26 mouse cellular contexts compared by ENCODE assay signal in genomic region chr5:38557811-38558210, GRCm38 (mm10). TPM values are rescaled to one million over a fixed set of nuclear protein-coding genes. Genes with fewer than 3 reads are reported as not detected.
DNase-seq lines count a peak whose midpoint lies in the region; ATAC-seq and TF ChIP-seq lines count a peak whose summit lies in the region.
"Had no signal": no experiment of that assay in that cellular context is flagged by ENCODE, and none has a peak within 500 bp of the region (broad histone marks: within the 10 kb centered on the region; RNA-seq: fewer than 3 reads in every experiment).

No protein-coding gene starts in this region.

- no peaks in the 10 kb centered on the region for H3K27me3 ChIP-seq in limb, embryonic 12.5 days
- no peaks in the 10 kb centered on the region for H3K27me3 ChIP-seq in limb, embryonic 10.5 days (ENCODE audit: low read depth, poor library complexity, severe bottlenecking)
- H3K27me3 ChIP-seq in cerebellum, adult 2 months (ENCODE audit: control insufficient read depth, insufficient read depth, low read length): no peaks in the 10 kb centered on the region
- H3K27me3 ChIP-seq: embryonic facial prominence, embryonic 12.5 days; forebrain, embryonic 15.5 days; heart, embryonic 13.5 days; intestine, embryonic 15.5 days; lung, embryonic 15.5 days; midbrain, embryonic 12.5 days; neural tube, embryonic 12.5 days had no signal

- H3K9me3 ChIP-seq in limb, embryonic 12.5 days: no peaks in the 10 kb centered on the region
- H3K9me3 ChIP-seq in limb, embryonic 10.5 days (replicated peaks): no peaks in the 10 kb centered on the region
- H3K9me3 ChIP-seq: embryonic facial prominence, embryonic 12.5 days; forebrain, embryonic 15.5 days; heart, embryonic 13.5 days; intestine, embryonic 15.5 days; lung, embryonic 15.5 days; midbrain, embryonic 12.5 days; neural tube, embryonic 12.5 days had no signal

- peaks cover 32% of the 10 kb centered on the region for H3K4me1 ChIP-seq in limb, embryonic 12.5 days (replicated peaks)
- peaks cover 26% of the 10 kb centered on the region for H3K4me1 ChIP-seq in limb, embryonic 10.5 days
- H3K4me1 ChIP-seq in cerebellum, adult 2 months (ENCODE audit: control insufficient read depth, insufficient read depth, low read length): peaks cover 41% of the 10 kb centered on the region

- TF ChIP-seq POLR2A in cerebellum, adult 2 months (IDR thresholded peaks at IDR 0.05; ENCODE audit: borderline replicate concordance, insufficient read depth, low read length): no peak

- H3K9ac ChIP-seq in limb, embryonic 12.5 days (replicated peaks): no peak overlapping the region
- H3K9ac ChIP-seq: embryonic facial prominence, embryonic 12.5 days; forebrain, embryonic 15.5 days; intestine, embryonic 15.5 days; lung, embryonic 15.5 days; midbrain, embryonic 12.5 days; neural tube, embryonic 12.5 days had no signal

- no peak overlapping the region for H3K4me3 ChIP-seq in gastrocnemius, adult 2 months
- H3K4me3 ChIP-seq in limb, embryonic 12.5 days (replicated peaks): no peak overlapping the region
- no peak overlapping the region for H3K4me3 ChIP-seq in limb, embryonic 10.5 days
- no peak overlapping the region for H3K4me3 ChIP-seq in cerebellum, adult 2 months (replicated peaks; ENCODE audit: insufficient read depth, low read depth, low read length)
- H3K4me3 ChIP-seq: embryonic facial prominence, embryonic 12.5 days; forebrain, embryonic 15.5 days; heart, embryonic 13.5 days; intestine, embryonic 15.5 days; lung, embryonic 15.5 days; midbrain, embryonic 12.5 days; myocyte; neural tube, embryonic 12.5 days had no signal

- no peak for TF ChIP-seq CTCF in gastrocnemius, adult 2 months (IDR thresholded peaks at IDR 0.05)
- no peak for TF ChIP-seq CTCF in cerebellum, adult 2 months (IDR thresholded peaks at IDR 0.05; ENCODE audit: borderline replicate concordance, insufficient read depth, low read depth, low read length)

- no peak overlapping the region for H3K4me2 ChIP-seq in limb, embryonic 12.5 days
- H3K4me2 ChIP-seq: embryonic facial prominence, embryonic 12.5 days; forebrain, embryonic 15.5 days; intestine, embryonic 15.5 days; liver, embryonic 11.5 days; lung, embryonic 15.5 days; midbrain, embryonic 12.5 days; neural tube, embryonic 12.5 days had no signal

- H3K36me3 ChIP-seq in limb, embryonic 12.5 days: peaks cover 69% of the 10 kb centered on the region
- H3K36me3 ChIP-seq in limb, embryonic 10.5 days: peaks cover 72% of the 10 kb centered on the region

- ATAC-seq in limb, embryonic 12.5 days (ENCODE audit: insufficient number of reproducible peaks, insufficient read depth, low FRiP score, low TSS enrichment, low read depth): no peak
- ATAC-seq in frontal cortex, adult (ENCODE audit: low TSS enrichment): no peak
- ATAC-seq: CD4-positive, CD25-positive, alpha-beta regulatory T cell, adult 4 months; forebrain, embryonic 15.5 days; hindbrain, postnatal 0 days; intestine, embryonic 15.5 days had no signal

- 92% methylated on average over 4 of the region's 4 CpGs for WGBS in limb, embryonic 12.5 days
- WGBS in limb, embryonic 10.5 days: 95% methylated on average over 4 of the region's 4 CpGs
- 36% methylated on average over 4 of the region's 4 CpGs for whole genome bisulfite sequencing in cerebellum, adult 2 months

- intact Hi-C loops in gastrocnemius, adult 2 months (cut with DNase I): no loop called here
- intact Hi-C loops in gastrocnemius, postnatal 14 days (cut with DNase I; ENCODE audit: low total_unique reads): no loop called here

- peak overlapping the region; percentile 20; the same call in 1 of the 2 replicates for H3K27ac ChIP-seq in gastrocnemius, adult 2 months
- H3K27ac ChIP-seq in limb, embryonic 12.5 days: 0 out of 2 replicates have a peak overlapping the region, but pooled peaks have one; percentile 1
- no peak overlapping the region for H3K27ac ChIP-seq in limb, embryonic 10.5 days
- H3K27ac ChIP-seq in cerebellum, adult 2 months (ENCODE audit: insufficient read depth, low read length): peak overlapping the region; percentile 54; the same call in 1 of the 2 replicates
- H3K27ac ChIP-seq: embryonic facial prominence, embryonic 12.5 days; forebrain, embryonic 15.5 days; hindbrain, postnatal 0 days; intestine, embryonic 15.5 days; lung, embryonic 15.5 days; midbrain, embryonic 12.5 days; neural tube, embryonic 12.5 days had no signal

- no peak for DNase-seq in gastrocnemius, adult 2 months
- no peak for DNase-seq in gastrocnemius, postnatal 14 days
- no peak for DNase-seq in limb, embryonic 10.5 days (ENCODE audit: low spot score)
- peak; percentile 49 to 62 for DNase-seq in cerebellum, adult 2 months
- peak; percentile 44 to 56 for DNase-seq in cerebellum, postnatal 25 days
- DNase-seq: adrenal gland, postnatal 14 days; embryo, embryonic 11 days; kidney, adult 9 months; kidney, postnatal 14 days; left cerebral cortex, postnatal 4 days; spleen, adult 18-20 months; thymus, adult 18-20 months; thymus, postnatal 25 days had no signal

RNA-seq across cellular contexts. Expression of gene Wdr1, which starts 5.2 kb away (rescaled TPM):
- total RNA-seq in gastrocnemius, adult 2 months (2021): 10 to 100 TPM; 42.7 to 64.8 TPM
- total RNA-seq in gastrocnemius, postnatal 14 days (2021): 10 to 100 TPM; 73.7 to 98.4 TPM
- polyA plus RNA-seq in limb, embryonic 12.5 days (2016; fragmentation: Nextera tagmentation; extraction: Ambion mirVana): 188 and 191 TPM in 2 replicates
- polyA plus RNA-seq in limb, embryonic 10.5 days (2016; fragmentation: Nextera tagmentation; extraction: Ambion mirVana): 197 and 214 TPM in 2 replicates
- polyA plus RNA-seq in cerebellum, adult 2 months (2012; rRNA removed): 157 TPM in 2 replicates

RNA-seq across cellular contexts. Expression of gene Slc2a9, which starts 54.9 kb away (rescaled TPM):
- total RNA-seq in gastrocnemius, adult 2 months (2021): under 1 TPM; 0.20 to 0.25 TPM
- total RNA-seq in gastrocnemius, postnatal 14 days (2021): under 1 TPM; 0.86 to 0.96 TPM
- 0.36 and 0.69 TPM in 2 replicates for polyA plus RNA-seq in limb, embryonic 12.5 days (2016; fragmentation: Nextera tagmentation; extraction: Ambion mirVana)
- polyA plus RNA-seq in limb, embryonic 10.5 days (2016; fragmentation: Nextera tagmentation; extraction: Ambion mirVana): 0.13 TPM in 1 of 2 replicates, not detected in the other
- 1.6 and 1.8 TPM in 2 replicates for polyA plus RNA-seq in cerebellum, adult 2 months (2012; rRNA removed)

Comparison
In these comparisons a context has a peak if more than half of its experiments do, and no peak if none do; other contexts are left out.
1. DNase-seq: peak in cerebellum, adult 2 months (2 of 2) and cerebellum, postnatal 25 days (2 of 2); none in gastrocnemius, adult 2 months (single experiment), gastrocnemius, postnatal 14 days (single experiment) and limb, embryonic 10.5 days (single experiment).